Mouse (Mus musculus) gastrocnemius, postnatal 14 days (tissue): ENCODE data around the gene Lrrc71. TPM values are rescaled to one million over a fixed set of nuclear protein-coding genes. Genes with fewer than 3 reads are reported as not detected.

Source experiments
- DNase-seq: peaks from one replicate; pipeline ENCODE4 v3.0.0; 2021; ENCODE audit warnings: mixed read lengths
- intact Hi-C: fragments of 180-260 bp; cut with DNase I; formaldehyde crosslinking; loops from one replicate; pipeline ENCODE4 v1.15.1; 2025; ENCODE audit warnings: low total_unique reads
- long read RNA-seq, 2 experiments: library from polyadenylated mRNA; stranded (forward); transcript quantifications; one replicate each; pipeline ENCODE4 v2.0.0; 2021
- total RNA-seq, 2 experiments: library from RNA; stranded (reverse); gene quantifications; 2 replicates each; pipeline ENCODE4 v1.2.3; 2021

The Lrrc71 gene
- total RNA-seq: under 1 TPM; 0.04 to 0.53 TPM
- long read RNA-seq, experiment 1: 0 reads
- long read RNA-seq, experiment 2: 0 reads

GRCm38 (mm10) chr3:87748431-87748830 lies at the start of gene Lrrc71:
Lrrc71 (minus strand) TSS chr3:87748625.
- intact Hi-C loops: no loop called here
- no peak for DNase-seq

GRCm38 (mm10) chr3:87796736-87797334 lies 48.4 kb upstream of the Lrrc71 start, which contains the start of gene Insrr:
Insrr (plus strand) TSS chr3:87796951.
- intact Hi-C loops: no loop called here
- peak; percentile 61 for DNase-seq

- intact Hi-C loops: no loop called here
- DNase-seq: peak; percentile 65
These were observed 47.2 kb upstream of the Lrrc71 start for GRCm38 (mm10) chr3:87795336-87796277.

GRCm38 (mm10) chr3:87794922-87795325 lies 46.5 kb upstream of the Lrrc71 start, which contains the start of gene Ntrk1:
Ntrk1 (minus strand) TSS chr3:87795162.
- intact Hi-C loops: no loop called here
- no peak for DNase-seq

- intact Hi-C loops: no loop called here
- no peak for DNase-seq
These were observed 41.3 kb upstream of the Lrrc71 start for GRCm38 (mm10) chr3:87789768-87790167.

- intact Hi-C loops: no loop called here
- no peak for DNase-seq
These were observed 40.8 kb upstream of the Lrrc71 start for GRCm38 (mm10) chr3:87789248-87789647.

- intact Hi-C loops: no loop called here
- no peak for DNase-seq
These were observed 37.3 kb upstream of the Lrrc71 start for GRCm38 (mm10) chr3:87785626-87786214.

GRCm38 (mm10) chr3:87785156-87785555 lies 36.7 kb upstream of the Lrrc71 start:
- DNase-seq: no peak
- intact Hi-C loops: no loop called here

GRCm38 (mm10) chr3:87783282-87784023 lies 35.0 kb upstream of the Lrrc71 start:
- no peak for DNase-seq
- intact Hi-C loops: no loop called here

- intact Hi-C loops: no loop called here
- DNase-seq: no peak
These were observed 30.7 kb upstream of the Lrrc71 start for GRCm38 (mm10) chr3:87779086-87779485.

- no peak for DNase-seq
- intact Hi-C loops: no loop called here
These were observed 29.9 kb upstream of the Lrrc71 start for GRCm38 (mm10) chr3:87778283-87778682.

- DNase-seq: no peak
- intact Hi-C loops: loop anchor here (5.0 kb wide), 1 partner anchor 71 kb away; no protein-coding TSS in a partner anchor
These were observed 22.7 kb upstream of the Lrrc71 start for GRCm38 (mm10) chr3:87771088-87771487.

- intact Hi-C loops: loop anchor here (5.0 kb wide), 1 partner anchor 72 kb away; no protein-coding TSS in a partner anchor
- no peak for DNase-seq
These were observed 21.9 kb upstream of the Lrrc71 start for GRCm38 (mm10) chr3:87770280-87770679.

- no peak for DNase-seq
- intact Hi-C loops: no loop called here
These were observed 21.1 kb upstream of the Lrrc71 start for GRCm38 (mm10) chr3:87769506-87769905.

- peak; percentile 90 for DNase-seq
- intact Hi-C loops: no loop called here
These were observed 20.4 kb upstream of the Lrrc71 start for GRCm38 (mm10) chr3:87768844-87769243.

GRCm38 (mm10) chr3:87768431-87768830 lies 20.0 kb upstream of the Lrrc71 start:
- intact Hi-C loops: no loop called here
- no peak for DNase-seq

- no peak for DNase-seq
- intact Hi-C loops: no loop called here
These were observed 19.3 kb upstream of the Lrrc71 start for GRCm38 (mm10) chr3:87767764-87768163.

GRCm38 (mm10) chr3:87766284-87766667 lies 17.9 kb upstream of the Lrrc71 start:
- DNase-seq: no peak
- intact Hi-C loops: no loop called here

- no peak for DNase-seq
- intact Hi-C loops: no loop called here
These were observed 17.3 kb upstream of the Lrrc71 start for GRCm38 (mm10) chr3:87765631-87766283.
